Mouse (Mus musculus) heart, adult 2 months (tissue): ENCODE measurements around the gene Bex1.

Source experiments
- CTCF ChIP-seq: fragments of 200-600 bp; IDR thresholded peaks from 2 replicates; pipeline ENCODE4 v1.8.1; 2022; ENCODE audit warnings: antibody characterized with exemption, mild to moderate bottlenecking, moderate library complexity
- EP300 ChIP-seq: fragments of 200-500 bp; IDR thresholded peaks from 2 replicates; pipeline ENCODE4 v1.6.1; 2011; ENCODE audit warnings: low read depth, low read length, control low read depth; ENCODE audit not compliant: insufficient read depth
- POLR2A ChIP-seq: fragments of 200-500 bp; IDR thresholded peaks from 2 replicates; pipeline ENCODE4 v1.6.1; 2011; ENCODE audit warnings: mild to moderate bottlenecking, low read depth, low read length, control low read depth; ENCODE audit not compliant: insufficient read depth

DNA sequence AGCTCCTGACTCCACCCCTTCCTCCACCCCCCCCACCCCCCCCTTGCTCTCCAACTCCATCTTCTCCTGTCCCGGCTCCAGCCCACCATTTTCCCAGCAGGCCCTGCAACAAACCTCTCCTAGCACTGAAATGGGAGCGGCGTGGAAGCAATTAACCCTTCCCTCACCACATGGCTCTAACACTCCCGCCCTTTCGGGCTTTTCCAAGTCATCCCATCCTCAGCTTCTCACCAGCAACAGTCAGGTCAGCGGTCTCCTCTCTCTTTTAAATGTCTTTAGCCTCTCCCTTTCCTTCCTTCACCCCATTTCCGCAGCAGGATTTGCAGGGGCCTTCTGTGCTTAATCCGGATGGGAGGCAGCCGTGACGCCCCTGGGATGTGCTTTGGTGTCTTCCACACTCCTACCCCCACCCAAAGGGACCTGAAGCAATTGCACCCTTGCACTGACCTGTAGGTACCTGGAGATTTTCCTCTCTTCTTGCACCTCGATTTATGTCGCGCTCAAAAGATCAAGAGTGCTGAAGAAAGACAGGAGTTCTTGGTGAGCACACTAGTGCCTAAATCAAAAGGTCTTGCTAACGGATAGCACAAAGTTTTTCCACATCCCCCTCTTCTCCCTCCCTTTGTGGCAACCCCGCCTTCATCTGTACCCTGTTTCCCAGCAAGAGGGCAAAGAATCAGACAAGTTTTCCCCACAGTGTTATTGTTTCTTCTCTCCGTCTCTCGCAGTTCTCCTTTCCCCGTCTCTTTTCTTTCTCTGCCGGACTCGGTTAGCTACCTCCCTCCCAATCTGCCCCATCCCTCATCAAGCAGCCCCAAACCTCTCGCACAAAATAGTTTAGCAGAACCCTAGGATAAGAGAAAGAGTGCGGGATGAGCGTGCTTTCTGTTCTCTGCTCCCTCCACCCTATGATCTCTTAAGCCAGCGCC lies 43.9 kb downstream of the Bex1 start:
- no peak for TF ChIP-seq CTCF
- TF ChIP-seq POLR2A = no peak
- TF ChIP-seq EP300 = no peak
